Mouse (Mus musculus): Measurements from ENCODE around the gene Gpc4.
A peak's percentile ranks its signal among the peaks of the same experiment; 100 is the strongest.

Gene Gpc4

DNA sequence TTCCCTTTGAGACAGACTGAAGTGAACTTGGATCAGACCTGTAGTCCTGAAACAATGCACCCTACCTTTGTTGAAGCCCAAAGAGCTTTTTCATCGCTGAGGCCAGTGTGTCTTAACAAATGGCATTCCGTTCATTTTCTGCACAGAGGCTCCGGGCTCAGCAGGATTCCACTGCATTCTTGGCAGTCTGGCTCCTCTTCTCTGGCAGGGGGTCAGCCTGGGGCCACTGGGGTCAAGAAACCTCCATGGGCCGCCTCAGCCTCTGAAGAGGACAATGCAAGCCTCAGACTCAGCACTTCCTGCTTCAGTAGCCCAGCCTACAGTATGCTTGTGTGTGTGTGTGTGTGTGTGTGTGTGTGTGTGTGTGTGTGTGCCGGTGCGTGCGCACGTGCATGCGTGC, 147.4 kb downstream of the Gpc4 start:
- DNase-seq (ENCODE audit: low read depth, low spot score) = peak; percentile 1

Data from skeletal muscle tissue, adult 2 months (tissue).